Mouse (Mus musculus) hematopoietic stem cell, adult 5-6 weeks (primary cell): Measurements from ENCODE around the gene Atg14. TPM values are rescaled to one million over a fixed set of nuclear protein-coding genes. Genes with fewer than 3 reads are reported as not detected.
A peak's percentile ranks its signal among the peaks of the same experiment; 100 is the strongest.
"Not testable (repeated sequence)": the region's sequence is repeated elsewhere in the genome, so short reads cannot be mapped to it uniquely, and the experiment has no call there.

Source experiments
- ATAC-seq, 2 experiments: fragments of 125-278 bp in 1 of 2; replicated peaks in 1 of 2; 2 replicates each; pipeline ENCODE4 v1.8.0; 2016 to 2017; ENCODE audit warnings: inconsistent platforms in 2 of 2, mild to moderate bottlenecking in 2 of 2, moderate number of reproducible peaks in 2 of 2, low read depth in 1 of 2, moderate TSS enrichment in 1 of 2; ENCODE audit not compliant: low FRiP score in 2 of 2, poor library complexity in 2 of 2, severe bottlenecking in 2 of 2, insufficient read depth in 1 of 2, low TSS enrichment in 1 of 2
- total RNA-seq: library from RNA; stranded (forward); fragments of 172-1452, 232-1000 nt; gene quantifications from 2 replicates; pipeline ENCODE4 v1.2.3, GENCODE M21; 2017

Gene Atg14
- 10.3 and 27.1 TPM in 2 replicates for total RNA-seq

- not testable (repeated sequence) for ATAC-seq
These were observed at the start of gene Atg14 for GRCm38 (mm10) chr14:47570549-47570948. Gene Atg14, minus strand, starts transcription at chr14:47570649.

GRCm38 (mm10) chr14:47618891-47619290 lies 48.4 kb upstream of the Atg14 start:
- no peak for ATAC-seq

GRCm38 (mm10) chr14:47613254-47613653 lies 42.8 kb upstream of the Atg14 start:
- no peak for ATAC-seq

- peak; percentile 46 to 62; a peak in 3 of 4 replicates for ATAC-seq
These were observed 27.5 kb upstream of the Atg14 start for GRCm38 (mm10) chr14:47597942-47598388.

- no peak for ATAC-seq
These were observed 24.1 kb upstream of the Atg14 start for GRCm38 (mm10) chr14:47594426-47595103.

- no peak for ATAC-seq
These were observed 20.0 kb upstream of the Atg14 start for GRCm38 (mm10) chr14:47590391-47590975.

- no peak for ATAC-seq
These were observed 19.0 kb upstream of the Atg14 start for GRCm38 (mm10) chr14:47589444-47589843.

- no peak for ATAC-seq
These were observed 13.9 kb upstream of the Atg14 start for GRCm38 (mm10) chr14:47584346-47584745.

- ATAC-seq, result no peak
These were observed 11.2 kb upstream of the Atg14 start for GRCm38 (mm10) chr14:47581681-47582080.

GRCm38 (mm10) chr14:47581280-47581679 lies 10.8 kb upstream of the Atg14 start:
- no peak for ATAC-seq

- ATAC-seq, result no peak
These were observed 7.6 kb upstream of the Atg14 start for GRCm38 (mm10) chr14:47578086-47578485.

GRCm38 (mm10) chr14:47576687-47577086 lies 6.2 kb upstream of the Atg14 start:
- no peak for ATAC-seq

- no peak for ATAC-seq
These were observed 4.3 kb upstream of the Atg14 start for GRCm38 (mm10) chr14:47574721-47575120.

- no peak for ATAC-seq
These were observed 2.3 kb upstream of the Atg14 start for GRCm38 (mm10) chr14:47572707-47573106.

- peak; percentile 97 to 99 for ATAC-seq
These were observed 2.3 kb downstream of the Atg14 start for GRCm38 (mm10) chr14:47567962-47568652.

GRCm38 (mm10) chr14:47563106-47563505 lies 7.3 kb downstream of the Atg14 start:
- no peak for ATAC-seq

- no peak for ATAC-seq
These were observed 7.9 kb downstream of the Atg14 start for GRCm38 (mm10) chr14:47562530-47562929.

- no peak for ATAC-seq
These were observed 9.7 kb downstream of the Atg14 start for GRCm38 (mm10) chr14:47560714-47561113.
